ENCODE assay signal across 10 mouse cellular contexts in genomic region chr4:8921477-8922385, GRCm38 (mm10).
DNase-seq lines count a peak whose midpoint lies in the region; ATAC-seq and TF ChIP-seq lines count a peak whose summit lies in the region.
"Had no signal": no experiment of that assay in that cellular context is flagged by ENCODE, and none has a peak within 500 bp of the region (broad histone marks: within the 10 kb centered on the region; RNA-seq: fewer than 3 reads in every experiment).

No protein-coding gene starts in this region.

- H3K4me2 ChIP-seq in hindbrain, embryonic 15.5 days = peak overlapping the region; percentile 53
- H3K4me2 ChIP-seq in midbrain, postnatal 0 days (ENCODE audit: low read depth, low read length, poor library complexity, severe bottlenecking) = peak overlapping the region; percentile 54

- 8% methylated on average over 31 of the region's 31 CpGs for WGBS in hindbrain, embryonic 15.5 days
- 10% methylated on average over 31 of the region's 31 CpGs for WGBS in midbrain, postnatal 0 days

- no peak overlapping the region for H3K9ac ChIP-seq in hindbrain, embryonic 15.5 days
- H3K9ac ChIP-seq in midbrain, postnatal 0 days (replicated peaks; ENCODE audit: low read length, poor library complexity, severe bottlenecking) = peak overlapping the region; percentile 36; the same call in 1 of the 2 replicates

- peak; percentile 59 for ATAC-seq in hindbrain, embryonic 15.5 days (ENCODE audit: low FRiP score, low read depth)
- 0 out of 2 replicates have a peak, but pooled peaks have one; percentile 45 for ATAC-seq in midbrain, postnatal 0 days (ENCODE audit: low FRiP score)

- no peak overlapping the region for H3K27ac ChIP-seq in hindbrain, embryonic 15.5 days (replicated peaks)
- no peak overlapping the region for H3K27ac ChIP-seq in midbrain, postnatal 0 days (ENCODE audit: low read depth, low read length)
- H3K27ac ChIP-seq: macrophage had no signal

- H3K9me3 ChIP-seq in hindbrain, embryonic 15.5 days = no peaks in the 10 kb centered on the region
- H3K9me3 ChIP-seq in midbrain, postnatal 0 days (ENCODE audit: low read length) = no peaks in the 10 kb centered on the region

- DNase-seq in heart, adult 11 months = peak; percentile 77
- no peak for DNase-seq in heart, postnatal 14 days
- DNase-seq in brain, adult 2 months (ENCODE audit: low read depth, low spot score) = peak; percentile 35
- DNase-seq in midbrain, postnatal 0 days (ENCODE audit: low spot score) = peak; percentile 28
- DNase-seq in adipocyte (ENCODE audit: low spot score) = no peak
- no peak for DNase-seq in adrenal gland, postnatal 10 days
- DNase-seq in cerebellum, postnatal 36 days = no peak

- intact Hi-C loops in heart, postnatal 14 days (cut with DNase I) = no loop called here

- H3K27me3 ChIP-seq in hindbrain, embryonic 15.5 days = no peaks in the 10 kb centered on the region
- no peaks in the 10 kb centered on the region for H3K27me3 ChIP-seq in midbrain, postnatal 0 days (ENCODE audit: insufficient read depth, low read length)
- H3K27me3 ChIP-seq: CH12.LX had no signal

- H3K4me1 ChIP-seq in hindbrain, embryonic 15.5 days (replicated peaks) = peaks cover 30% of the 10 kb centered on the region
- peaks cover 5% of the 10 kb centered on the region; the same call in 1 of the 2 replicates for H3K4me1 ChIP-seq in midbrain, postnatal 0 days (ENCODE audit: insufficient read depth, low read length)

- no peak for TF ChIP-seq CTCF in midbrain, postnatal 0 days (IDR thresholded peaks at IDR 0.05)

- H3K4me3 ChIP-seq in hindbrain, embryonic 15.5 days = peak overlapping the region; percentile 19; the same call in 1 of the 2 replicates
- peak overlapping the region; percentile 21; the same call in 1 of the 2 replicates for H3K4me3 ChIP-seq in midbrain, postnatal 0 days (ENCODE audit: low read depth, low read length)

- no peaks in the 10 kb centered on the region for H3K36me3 ChIP-seq in hindbrain, embryonic 15.5 days
- H3K36me3 ChIP-seq in midbrain, postnatal 0 days (ENCODE audit: insufficient read depth, low read length) = no peaks in the 10 kb centered on the region

Comparison
In these comparisons a context has a peak if more than half of its experiments do, and no peak if none do; other contexts are left out.
1. DNase-seq: peak in heart, adult 11 months (single experiment), brain, adult 2 months (single experiment) and midbrain, postnatal 0 days (single experiment); none in heart, postnatal 14 days (0 of 2), adipocyte (single experiment), adrenal gland, postnatal 10 days (single experiment) and cerebellum, postnatal 36 days (0 of 2).